Mouse (Mus musculus): ENCODE measurements around the gene Sbf1. TPM values are rescaled to one million over a fixed set of nuclear protein-coding genes. Genes with fewer than 3 reads are reported as not detected.

The Sbf1 gene
- total and polyA plus RNA-seq, 3 experiments: 42.5 to 145 (median 128) TPM

DNA sequence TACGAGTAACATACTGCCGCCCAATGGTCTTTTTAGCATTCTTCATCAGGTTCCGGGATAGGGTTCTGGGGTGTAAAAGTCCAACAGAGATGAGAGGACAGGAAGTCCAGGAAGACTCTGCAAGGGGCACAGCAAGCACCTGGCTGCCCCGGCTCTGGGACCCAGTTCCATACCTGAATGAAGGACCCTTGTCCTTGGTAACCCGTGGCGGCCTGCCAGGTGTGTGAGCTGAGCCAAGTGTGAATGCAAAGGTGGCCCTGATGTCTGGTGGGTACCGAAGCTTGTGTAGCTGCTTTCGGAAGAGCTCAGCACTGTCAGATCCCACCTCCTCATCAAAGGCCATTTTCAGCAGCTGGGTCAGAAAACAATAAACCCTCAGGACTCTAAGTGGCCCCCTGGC lies 14.5 kb downstream of the Sbf1 start:
- H3K36me3 ChIP-seq (replicated peaks): peaks cover 97% of the 10 kb centered on the region

GRCm38 (mm10) chr15:89300180-89300579 lies 14.9 kb downstream of the Sbf1 start:
- DNase-seq (ENCODE audit: low spot score) (no peak), ATAC-seq (ENCODE audit: extremely low read depth, insufficient number of reproducible peaks, low FRiP score, poor library complexity, severe bottlenecking) (no peak)
- no peaks in the 10 kb centered on the region for H3K9me3 ChIP-seq (replicated peaks)
- H3K4me1 ChIP-seq (ENCODE audit: insufficient read depth, low read depth, low read length): peaks cover 7% of the 10 kb centered on the region
- no peak for TF ChIP-seq CTCF (IDR thresholded peaks at IDR 0.05; ENCODE audit: low read depth, low read length)
- TF ChIP-seq TAL1 (conservative IDR thresholded peaks at IDR 0.05; ENCODE audit: low read depth, low read length): no peak
- no peak for TF ChIP-seq GATA1 (IDR thresholded peaks at IDR 0.05; ENCODE audit: borderline replicate concordance, low read length)
- TF ChIP-seq GATA2 (IDR thresholded peaks at IDR 0.05; ENCODE audit: borderline replicate concordance, low read depth, low read length): no peak
- no peak for TF ChIP-seq POLR2AphosphoS5 (IDR thresholded peaks at IDR 0.05; ENCODE audit: insufficient replicate concordance, low read depth, low read length)
- H3K27me3 ChIP-seq (ENCODE audit: insufficient read depth, low read length): no peaks in the 10 kb centered on the region
- no peak overlapping the region for H3K4me3 ChIP-seq (ENCODE audit: low read depth, low read length)
- H3K36me3 ChIP-seq (replicated peaks): peaks cover 97% of the 10 kb centered on the region

More for the DNA sequence above, 14.5 kb downstream of the Sbf1 start:
- ATAC-seq (ENCODE audit: extremely low read depth, insufficient number of reproducible peaks, low FRiP score, poor library complexity, severe bottlenecking) (no peak), DNase-seq (ENCODE audit: low spot score) (no peak)
- Histone ChIP-seq H3K9me3 (replicated peaks) (no peaks in the 10 kb centered on the region), H3K4me3 (ENCODE audit: low read depth, low read length) (no peak overlapping the region), H3K4me1 (ENCODE audit: insufficient read depth, low read depth, low read length) (peaks cover 7% of the 10 kb centered on the region), H3K27me3 (ENCODE audit: insufficient read depth, low read length) (no peaks in the 10 kb centered on the region)
- TF ChIP-seq POLR2AphosphoS5 (IDR thresholded peaks at IDR 0.05; ENCODE audit: insufficient replicate concordance, low read depth, low read length) (no peak), GATA1 (IDR thresholded peaks at IDR 0.05; ENCODE audit: borderline replicate concordance, low read length) (no peak), GATA2 (IDR thresholded peaks at IDR 0.05; ENCODE audit: borderline replicate concordance, low read depth, low read length) (no peak), CTCF (IDR thresholded peaks at IDR 0.05; ENCODE audit: low read depth, low read length) (no peak), TAL1 (conservative IDR thresholded peaks at IDR 0.05; ENCODE audit: low read depth, low read length) (no peak)

- ATAC-seq (ENCODE audit: extremely low read depth, insufficient number of reproducible peaks, low FRiP score, poor library complexity, severe bottlenecking): no peak
- no peaks in the 10 kb centered on the region for H3K9me3 ChIP-seq (replicated peaks)
- DNase-seq (ENCODE audit: low spot score): no peak
- no peaks in the 10 kb centered on the region for H3K27me3 ChIP-seq (ENCODE audit: insufficient read depth, low read length)
- TF ChIP-seq POLR2AphosphoS5 (IDR thresholded peaks at IDR 0.05; ENCODE audit: insufficient replicate concordance, low read depth, low read length) (no peak), TAL1 (conservative IDR thresholded peaks at IDR 0.05; ENCODE audit: low read depth, low read length) (no peak), GATA1 (IDR thresholded peaks at IDR 0.05; ENCODE audit: borderline replicate concordance, low read length) (no peak), CTCF (IDR thresholded peaks at IDR 0.05; ENCODE audit: low read depth, low read length) (no peak), GATA2 (IDR thresholded peaks at IDR 0.05; ENCODE audit: borderline replicate concordance, low read depth, low read length) (no peak)
- peaks cover 97% of the 10 kb centered on the region for H3K36me3 ChIP-seq (replicated peaks)
- H3K4me3 ChIP-seq (ENCODE audit: low read depth, low read length): no peak overlapping the region
- peaks cover 13% of the 10 kb centered on the region for H3K4me1 ChIP-seq (ENCODE audit: insufficient read depth, low read depth, low read length)
Observed at GRCm38 (mm10) chr15:89297695-89298094, 17.4 kb downstream of the Sbf1 start.

DNA sequence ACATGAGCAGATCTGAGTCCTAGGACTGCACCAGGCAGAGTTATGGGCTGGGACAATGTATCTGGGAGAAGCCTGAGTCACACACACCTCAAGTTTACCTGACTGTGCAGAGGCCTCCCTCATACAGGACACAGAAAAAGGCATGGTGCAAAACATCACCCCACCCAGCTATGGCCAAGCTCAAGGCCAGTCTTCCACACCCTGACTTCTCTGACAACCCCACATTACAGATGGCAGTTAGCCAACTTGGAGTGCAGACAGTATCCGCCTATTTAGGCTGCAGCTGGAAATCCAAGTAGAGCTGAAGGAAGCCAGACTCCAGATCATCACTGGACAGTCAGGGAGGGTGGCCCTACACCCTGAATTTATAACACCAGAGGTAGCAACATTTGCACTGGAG lies 18.6 kb downstream of the Sbf1 start:
- TF ChIP-seq TAL1 (conservative IDR thresholded peaks at IDR 0.05; ENCODE audit: low read depth, low read length) (no peak), GATA1 (IDR thresholded peaks at IDR 0.05; ENCODE audit: borderline replicate concordance, low read length) (no peak), POLR2AphosphoS5 (IDR thresholded peaks at IDR 0.05; ENCODE audit: insufficient replicate concordance, low read depth, low read length) (no peak), CTCF (IDR thresholded peaks at IDR 0.05; ENCODE audit: low read depth, low read length) (no peak), GATA2 (IDR thresholded peaks at IDR 0.05; ENCODE audit: borderline replicate concordance, low read depth, low read length) (no peak)
- no peak overlapping the region for H3K4me3 ChIP-seq (ENCODE audit: low read depth, low read length)
- ATAC-seq (ENCODE audit: extremely low read depth, insufficient number of reproducible peaks, low FRiP score, poor library complexity, severe bottlenecking): no peak
- H3K9me3 ChIP-seq (replicated peaks): no peaks in the 10 kb centered on the region
- no peaks in the 10 kb centered on the region for H3K27me3 ChIP-seq (ENCODE audit: insufficient read depth, low read length)
- H3K36me3 ChIP-seq (replicated peaks): peaks cover 96% of the 10 kb centered on the region
- no peak for DNase-seq (ENCODE audit: low spot score)
- H3K4me1 ChIP-seq (ENCODE audit: insufficient read depth, low read depth, low read length): peaks cover 16% of the 10 kb centered on the region

DNA sequence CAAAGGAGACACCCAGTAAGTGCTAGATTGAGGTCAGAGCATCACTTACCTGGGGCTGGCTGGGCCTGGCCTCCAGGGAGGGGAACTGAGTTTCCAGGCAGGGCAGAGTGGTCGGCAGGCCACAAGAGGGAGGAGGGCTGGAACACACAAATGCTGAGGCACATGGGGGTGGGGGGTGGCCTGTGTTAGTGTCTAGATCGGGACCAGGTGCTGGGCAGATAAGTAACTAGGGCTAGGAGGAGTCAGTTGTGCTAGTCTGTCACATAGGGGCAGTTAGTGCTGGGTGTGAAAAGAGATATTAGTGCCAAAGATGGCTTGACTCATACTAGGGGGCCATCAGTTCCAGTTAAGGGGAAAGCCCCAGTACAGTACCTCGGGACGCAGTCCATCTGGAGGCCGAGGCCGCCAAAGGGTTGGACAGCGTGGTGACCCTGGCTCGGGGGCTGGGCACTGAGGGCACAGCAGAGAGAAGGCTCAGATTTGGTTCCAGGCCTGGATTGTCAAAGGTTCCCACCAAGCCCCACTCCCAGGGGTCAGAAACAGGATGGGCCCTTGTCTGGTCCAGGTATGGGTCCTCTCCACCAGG lies 19.4 kb downstream of the Sbf1 start:
- DNase-seq (ENCODE audit: low spot score) (no peak), ATAC-seq (ENCODE audit: extremely low read depth, insufficient number of reproducible peaks, low FRiP score, poor library complexity, severe bottlenecking) (no peak)
- peaks cover 96% of the 10 kb centered on the region for H3K36me3 ChIP-seq (replicated peaks)
- no peak for TF ChIP-seq GATA2 (IDR thresholded peaks at IDR 0.05; ENCODE audit: borderline replicate concordance, low read depth, low read length)
- no peak for TF ChIP-seq POLR2AphosphoS5 (IDR thresholded peaks at IDR 0.05; ENCODE audit: insufficient replicate concordance, low read depth, low read length)
- TF ChIP-seq CTCF (IDR thresholded peaks at IDR 0.05; ENCODE audit: low read depth, low read length): no peak
- no peak for TF ChIP-seq GATA1 (IDR thresholded peaks at IDR 0.05; ENCODE audit: borderline replicate concordance, low read length)
- no peak for TF ChIP-seq TAL1 (conservative IDR thresholded peaks at IDR 0.05; ENCODE audit: low read depth, low read length)
- H3K9me3 ChIP-seq (replicated peaks): no peaks in the 10 kb centered on the region
- peaks cover 16% of the 10 kb centered on the region for H3K4me1 ChIP-seq (ENCODE audit: insufficient read depth, low read depth, low read length)
- no peak overlapping the region for H3K4me3 ChIP-seq (ENCODE audit: low read depth, low read length)
- H3K27me3 ChIP-seq (ENCODE audit: insufficient read depth, low read length): no peaks in the 10 kb centered on the region

GRCm38 (mm10) chr15:89293778-89294177 lies 21.3 kb downstream of the Sbf1 start:
- no peaks in the 10 kb centered on the region for H3K9me3 ChIP-seq (replicated peaks)
- no peak overlapping the region for H3K4me3 ChIP-seq (ENCODE audit: low read depth, low read length)
- peaks cover 94% of the 10 kb centered on the region for H3K36me3 ChIP-seq (replicated peaks)
- no peak for DNase-seq (ENCODE audit: low spot score)
- no peaks in the 10 kb centered on the region for H3K27me3 ChIP-seq (ENCODE audit: insufficient read depth, low read length)
- H3K4me1 ChIP-seq (ENCODE audit: insufficient read depth, low read depth, low read length): peaks cover 16% of the 10 kb centered on the region
- no peak for ATAC-seq (ENCODE audit: extremely low read depth, insufficient number of reproducible peaks, low FRiP score, poor library complexity, severe bottlenecking)
- TF ChIP-seq CTCF (IDR thresholded peaks at IDR 0.05; ENCODE audit: low read depth, low read length) (no peak), TAL1 (conservative IDR thresholded peaks at IDR 0.05; ENCODE audit: low read depth, low read length) (no peak), GATA2 (IDR thresholded peaks at IDR 0.05; ENCODE audit: borderline replicate concordance, low read depth, low read length) (no peak), POLR2AphosphoS5 (IDR thresholded peaks at IDR 0.05; ENCODE audit: insufficient replicate concordance, low read depth, low read length) (no peak), GATA1 (IDR thresholded peaks at IDR 0.05; ENCODE audit: borderline replicate concordance, low read length) (no peak)

Measured in G1E (cell line).